Mouse (Mus musculus): Measurements from ENCODE around the gene Cmpk1. TPM values are rescaled to one million over a fixed set of nuclear protein-coding genes. Genes with fewer than 3 reads are reported as not detected.

Gene Cmpk1
- polyA plus RNA-seq, 2 experiments: 42.4 to 120 TPM

GRCm38 (mm10) chr4:114941311-114941710 lies 45.7 kb downstream of the Cmpk1 start:
- Histone ChIP-seq H3K4me1 (ENCODE audit: control insufficient read depth, insufficient read depth, low read length) (peaks cover 6% of the 10 kb centered on the region; the same call in 1 of the 2 replicates), H3K27me3 (ENCODE audit: control insufficient read depth, insufficient read depth, low read length) (peaks cover 26% of the 10 kb centered on the region), H3K4me3 (replicated peaks; ENCODE audit: low read length) (no peak overlapping the region), H3K36me3 (ENCODE audit: control insufficient read depth, insufficient read depth, low read length) (no peaks in the 10 kb centered on the region), H3K9me3 (ENCODE audit: control insufficient read depth, low read length) (no peaks in the 10 kb centered on the region), H3K4me2 (replicated peaks; ENCODE audit: low read depth, low read length, severe bottlenecking) (no peak overlapping the region), H3K27ac (replicated peaks; ENCODE audit: low read depth, low read length) (no peak overlapping the region), H3K9ac (ENCODE audit: low read depth, low read length, severe bottlenecking) (no peak overlapping the region)
- DNase-seq (ENCODE audit: low spot score): no peak
- 81% methylated on average over 4 of the region's 4 CpGs for WGBS
- no peak for TF ChIP-seq POLR2A (IDR thresholded peaks at IDR 0.05; ENCODE audit: borderline replicate concordance, extremely low read depth, insufficient read depth, insufficient read length)
- ATAC-seq (ENCODE audit: low FRiP score, low read depth): no peak

- Histone ChIP-seq H3K27me3 (ENCODE audit: control insufficient read depth, insufficient read depth, low read length) (peaks cover 22% of the 10 kb centered on the region), H3K27ac (replicated peaks; ENCODE audit: low read depth, low read length) (no peak overlapping the region)
Observed at GRCm38 (mm10) chr4:114938248-114938647, 48.8 kb downstream of the Cmpk1 start.

DNA sequence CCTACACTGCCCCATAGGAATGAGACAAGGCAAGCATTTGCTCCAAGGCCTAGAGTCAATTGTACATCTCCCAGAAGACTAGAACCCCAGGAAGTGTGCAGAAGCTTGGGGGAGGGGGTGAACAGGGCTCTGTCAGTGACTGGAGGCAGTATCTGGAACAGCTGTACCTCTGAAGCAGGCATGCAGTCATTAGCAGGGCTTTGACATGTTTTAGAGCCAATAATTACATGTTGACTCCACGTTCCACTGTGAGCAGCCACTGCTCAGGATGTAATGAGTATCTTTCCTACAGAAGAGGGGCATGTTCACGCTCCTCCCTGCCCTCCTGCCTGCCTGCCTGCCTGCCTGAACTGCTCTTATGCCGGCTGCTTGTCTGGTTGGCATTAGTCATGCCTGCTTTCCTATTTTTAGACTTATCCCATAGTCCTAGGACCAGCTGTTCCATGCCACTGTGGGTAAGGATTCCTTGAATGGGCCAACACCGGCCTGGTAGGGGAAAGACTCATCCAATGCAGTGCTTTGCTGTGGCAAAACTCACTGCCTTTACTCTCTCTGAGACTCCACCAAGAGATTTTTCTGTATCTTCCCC lies 49.5 kb downstream of the Cmpk1 start:
- Histone ChIP-seq H3K9ac (ENCODE audit: low read depth, low read length, severe bottlenecking) (no peak overlapping the region), H3K27me3 (ENCODE audit: control insufficient read depth, insufficient read depth, low read length) (peaks cover 26% of the 10 kb centered on the region), H3K36me3 (ENCODE audit: control insufficient read depth, insufficient read depth, low read length) (no peaks in the 10 kb centered on the region), H3K4me2 (replicated peaks; ENCODE audit: low read depth, low read length, severe bottlenecking) (no peak overlapping the region), H3K4me3 (replicated peaks; ENCODE audit: low read length) (no peak overlapping the region), H3K27ac (replicated peaks; ENCODE audit: low read depth, low read length) (no peak overlapping the region), H3K4me1 (ENCODE audit: control insufficient read depth, insufficient read depth, low read length) (peaks cover 6% of the 10 kb centered on the region; the same call in 1 of the 2 replicates), H3K9me3 (ENCODE audit: control insufficient read depth, low read length) (no peaks in the 10 kb centered on the region)
- ATAC-seq (ENCODE audit: low FRiP score, low read depth): no peak
- no peak for DNase-seq (ENCODE audit: low spot score)
- WGBS: 35% methylated on average over 4 of the region's 4 CpGs
- no peak for TF ChIP-seq POLR2A (IDR thresholded peaks at IDR 0.05; ENCODE audit: borderline replicate concordance, extremely low read depth, insufficient read depth, insufficient read length)

More at GRCm38 (mm10) chr4:114938248-114938647, 48.8 kb downstream of the Cmpk1 start:
- H3K4me1 ChIP-seq (ENCODE audit: control insufficient read depth, insufficient read depth, low read length): peaks cover 6% of the 10 kb centered on the region; the same call in 1 of the 2 replicates
- H3K4me2 ChIP-seq (replicated peaks; ENCODE audit: low read depth, low read length, severe bottlenecking): no peak overlapping the region
- no peak overlapping the region for H3K9ac ChIP-seq (ENCODE audit: low read depth, low read length, severe bottlenecking)
- ATAC-seq (ENCODE audit: low FRiP score, low read depth) (no peak), DNase-seq (ENCODE audit: low spot score) (no peak)
- H3K9me3 ChIP-seq (ENCODE audit: control insufficient read depth, low read length): no peaks in the 10 kb centered on the region
- 69% methylated on average over 3 of the region's 3 CpGs for WGBS
- H3K36me3 ChIP-seq (ENCODE audit: control insufficient read depth, insufficient read depth, low read length): no peaks in the 10 kb centered on the region
- H3K4me3 ChIP-seq (replicated peaks; ENCODE audit: low read length): no peak overlapping the region
- TF ChIP-seq POLR2A (IDR thresholded peaks at IDR 0.05; ENCODE audit: borderline replicate concordance, extremely low read depth, insufficient read depth, insufficient read length): no peak

GRCm38 (mm10) chr4:114934188-114934587 lies 52.9 kb downstream of the Cmpk1 start:
- no peak overlapping the region for H3K9ac ChIP-seq (ENCODE audit: low read depth, low read length, severe bottlenecking)
- no peak for TF ChIP-seq POLR2A (IDR thresholded peaks at IDR 0.05; ENCODE audit: borderline replicate concordance, extremely low read depth, insufficient read depth, insufficient read length)
- 87% methylated on average over 6 of the region's 6 CpGs for WGBS
- H3K4me3 ChIP-seq (replicated peaks; ENCODE audit: low read length): no peak overlapping the region
- H3K4me1 ChIP-seq (ENCODE audit: control insufficient read depth, insufficient read depth, low read length): no peaks in the 10 kb centered on the region
- no peaks in the 10 kb centered on the region for H3K36me3 ChIP-seq (ENCODE audit: control insufficient read depth, insufficient read depth, low read length)
- ATAC-seq (ENCODE audit: low FRiP score, low read depth): no peak
- no peaks in the 10 kb centered on the region for H3K9me3 ChIP-seq (ENCODE audit: control insufficient read depth, low read length)
- peaks cover 48% of the 10 kb centered on the region for H3K27me3 ChIP-seq (ENCODE audit: control insufficient read depth, insufficient read depth, low read length)
- DNase-seq (ENCODE audit: low spot score): no peak
- no peak overlapping the region for H3K27ac ChIP-seq (replicated peaks; ENCODE audit: low read depth, low read length)
- H3K4me2 ChIP-seq (replicated peaks; ENCODE audit: low read depth, low read length, severe bottlenecking): no peak overlapping the region

- Histone ChIP-seq H3K4me1 (ENCODE audit: control insufficient read depth, insufficient read depth, low read length) (no peaks in the 10 kb centered on the region), H3K27ac (replicated peaks; ENCODE audit: low read depth, low read length) (no peak overlapping the region), H3K4me3 (replicated peaks; ENCODE audit: low read length) (no peak overlapping the region), H3K9me3 (ENCODE audit: control insufficient read depth, low read length) (no peaks in the 10 kb centered on the region), H3K36me3 (ENCODE audit: control insufficient read depth, insufficient read depth, low read length) (no peaks in the 10 kb centered on the region), H3K4me2 (replicated peaks; ENCODE audit: low read depth, low read length, severe bottlenecking) (no peak overlapping the region), H3K27me3 (ENCODE audit: control insufficient read depth, insufficient read depth, low read length) (peaks cover 54% of the 10 kb centered on the region), H3K9ac (ENCODE audit: low read depth, low read length, severe bottlenecking) (no peak overlapping the region)
- 68% methylated on average over 4 of the region's 4 CpGs for WGBS
- TF ChIP-seq POLR2A (IDR thresholded peaks at IDR 0.05; ENCODE audit: borderline replicate concordance, extremely low read depth, insufficient read depth, insufficient read length): no peak
- ATAC-seq (ENCODE audit: low FRiP score, low read depth) (no peak), DNase-seq (ENCODE audit: low spot score) (no peak)
Observed at GRCm38 (mm10) chr4:114932747-114933146, 54.3 kb downstream of the Cmpk1 start.

All from limb, embryonic 14.5 days (tissue).